Mouse (Mus musculus) gastrocnemius, adult 2 months (tissue): Measurements from ENCODE around the gene Stk32c. TPM values are rescaled to one million over a fixed set of nuclear protein-coding genes. Genes with fewer than 3 reads are reported as not detected.

ENCODE experiments used
- DNase-seq: peaks from one replicate; pipeline ENCODE4 v3.0.0; 2022
- H3K27ac ChIP-seq: fragments of 200-600 bp; 2 replicates; pipeline ENCODE4 v1.8.1; 2022; ENCODE audit warnings: mild to moderate bottlenecking
- H3K4me3 ChIP-seq: fragments of 200-600 bp; 2 replicates; pipeline ENCODE4 v1.8.1; 2022; ENCODE audit warnings: mild to moderate bottlenecking, moderate library complexity
- CTCF ChIP-seq: fragments of 200-600 bp; IDR thresholded peaks from 2 replicates; pipeline ENCODE4 v1.8.1; 2022; ENCODE audit warnings: antibody characterized with exemption, mild to moderate bottlenecking, moderate library complexity
- intact Hi-C: fragments of 180-260 bp; cut with DNase I; formaldehyde crosslinking; loops from one replicate; pipeline ENCODE4 v1.15.1; 2025
- total RNA-seq, 2 experiments: library from RNA; stranded (reverse); gene quantifications; 2 replicates each; pipeline ENCODE4 v1.2.3; 2021

The Stk32c gene
- total RNA-seq, 2 experiments from 2014 or later: 0.73 TPM; not detected in 1

- H3K4me3 ChIP-seq: no peak overlapping the region
- no peak overlapping the region for H3K27ac ChIP-seq
- intact Hi-C loops: no loop called here
- peak; percentile 93 for TF ChIP-seq CTCF
- peak; percentile 77 for DNase-seq
Measured at GRCm38 (mm10) chr7:139119152-139119774, 93.8 kb downstream of the Stk32c start.

GRCm38 (mm10) chr7:139107908-139108650 lies 105.0 kb downstream of the Stk32c start:
- Histone ChIP-seq H3K4me3 (no peak overlapping the region), H3K27ac (no peak overlapping the region)
- no peak for TF ChIP-seq CTCF
- no peak for DNase-seq
- intact Hi-C loops: no loop called here

DNA sequence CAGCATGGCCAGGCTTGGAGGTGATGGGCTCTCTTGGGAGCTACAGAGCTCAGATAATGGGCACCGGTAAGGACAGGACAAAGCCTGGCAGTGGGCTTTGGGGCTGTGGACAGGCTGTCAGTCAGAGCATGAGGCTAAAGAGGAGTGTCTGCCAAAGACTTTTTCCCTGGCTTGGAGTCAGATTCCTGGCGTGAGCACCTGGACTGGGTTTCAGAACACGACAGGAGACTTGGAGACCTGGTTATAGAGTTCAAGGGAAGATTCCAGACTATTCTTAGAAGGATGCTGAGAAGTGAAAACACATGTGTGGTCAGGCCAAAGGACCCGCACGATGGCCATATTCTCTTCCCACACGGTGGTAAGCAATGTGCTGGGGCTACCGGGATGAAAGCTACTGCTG lies 107.4 kb downstream of the Stk32c start:
- no peak for DNase-seq
- Histone ChIP-seq H3K4me3 (no peak overlapping the region), H3K27ac (no peak overlapping the region)
- intact Hi-C loops: no loop called here
- TF ChIP-seq CTCF: no peak

DNA sequence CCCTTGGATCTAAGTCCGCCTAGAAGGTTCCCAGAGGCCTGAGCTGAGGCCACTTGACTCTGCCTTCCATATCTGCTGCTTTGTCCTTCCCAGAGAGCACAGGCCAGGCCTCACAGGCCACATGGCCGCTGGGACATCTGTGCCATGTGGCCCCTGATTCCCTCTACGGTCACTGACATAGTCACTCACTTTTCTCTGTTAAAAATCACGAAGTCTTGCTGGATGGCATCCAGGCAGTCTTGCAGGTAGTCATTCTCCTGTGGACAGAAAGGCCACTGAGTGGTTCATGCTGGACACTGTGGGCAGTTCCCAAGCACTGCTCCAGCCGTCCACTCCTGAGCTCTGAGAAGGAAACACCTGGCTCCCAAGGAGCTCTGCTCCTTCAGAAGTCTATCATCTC lies 108.0 kb downstream of the Stk32c start:
- intact Hi-C loops: no loop called here
- H3K27ac ChIP-seq: no peak overlapping the region
- DNase-seq: no peak
- H3K4me3 ChIP-seq: no peak overlapping the region
- no peak for TF ChIP-seq CTCF

DNA sequence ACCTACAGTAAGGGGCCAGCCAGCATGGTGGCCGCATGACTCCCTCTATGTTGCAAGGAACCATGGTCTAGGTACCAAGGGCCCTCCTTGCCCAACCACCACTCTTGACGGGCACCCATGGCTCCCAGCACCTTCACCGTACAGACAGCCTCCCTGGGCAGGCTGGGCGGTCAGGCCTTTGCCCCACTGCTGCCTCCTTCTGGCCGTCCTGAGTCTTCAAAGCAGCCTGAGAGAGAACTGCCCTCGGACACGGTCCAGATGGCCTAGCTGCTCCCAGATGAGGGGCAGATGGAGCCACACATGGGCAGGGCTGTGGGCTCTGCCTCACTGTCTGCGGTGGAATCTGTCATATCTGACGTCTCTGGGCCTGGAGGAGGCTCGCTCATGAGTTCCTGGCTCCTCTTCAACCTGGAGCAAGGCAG lies 109.1 kb downstream of the Stk32c start:
- H3K27ac ChIP-seq: no peak overlapping the region
- peak; percentile 21; the same call in 1 of the 2 replicates for TF ChIP-seq CTCF
- intact Hi-C loops: no loop called here

DNA sequence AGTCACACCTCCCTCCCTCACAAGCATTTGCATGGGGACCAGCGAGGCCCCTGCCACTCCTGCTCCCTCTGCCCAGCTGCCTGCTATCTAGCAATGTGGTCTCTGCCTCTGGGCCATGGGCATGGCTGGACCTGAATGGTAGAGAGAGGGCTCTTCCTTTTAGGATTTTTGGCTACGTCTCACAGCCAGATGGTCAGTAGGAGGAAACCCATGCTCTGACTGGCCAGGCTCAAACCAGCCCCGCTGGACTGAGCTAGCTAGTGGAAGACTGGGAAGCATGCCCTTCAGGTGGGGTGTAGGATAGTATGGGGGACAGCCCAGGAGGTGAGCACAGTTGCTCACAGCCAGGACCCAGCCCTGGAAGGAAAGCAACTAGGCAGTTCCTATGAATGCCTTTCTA lies 111.3 kb downstream of the Stk32c start:
- no peak for DNase-seq
- no peak for TF ChIP-seq CTCF
- no peak overlapping the region for H3K27ac ChIP-seq
- intact Hi-C loops: no loop called here
- H3K4me3 ChIP-seq: no peak overlapping the region

More for the DNA sequence above, 109.1 kb downstream of the Stk32c start:
- no peak overlapping the region for H3K4me3 ChIP-seq
- DNase-seq: no peak

GRCm38 (mm10) chr7:139101286-139101804 lies 111.8 kb downstream of the Stk32c start:
- intact Hi-C loops: no loop called here
- no peak overlapping the region for H3K4me3 ChIP-seq
- DNase-seq: no peak
- no peak for TF ChIP-seq CTCF
- no peak overlapping the region for H3K27ac ChIP-seq

DNA sequence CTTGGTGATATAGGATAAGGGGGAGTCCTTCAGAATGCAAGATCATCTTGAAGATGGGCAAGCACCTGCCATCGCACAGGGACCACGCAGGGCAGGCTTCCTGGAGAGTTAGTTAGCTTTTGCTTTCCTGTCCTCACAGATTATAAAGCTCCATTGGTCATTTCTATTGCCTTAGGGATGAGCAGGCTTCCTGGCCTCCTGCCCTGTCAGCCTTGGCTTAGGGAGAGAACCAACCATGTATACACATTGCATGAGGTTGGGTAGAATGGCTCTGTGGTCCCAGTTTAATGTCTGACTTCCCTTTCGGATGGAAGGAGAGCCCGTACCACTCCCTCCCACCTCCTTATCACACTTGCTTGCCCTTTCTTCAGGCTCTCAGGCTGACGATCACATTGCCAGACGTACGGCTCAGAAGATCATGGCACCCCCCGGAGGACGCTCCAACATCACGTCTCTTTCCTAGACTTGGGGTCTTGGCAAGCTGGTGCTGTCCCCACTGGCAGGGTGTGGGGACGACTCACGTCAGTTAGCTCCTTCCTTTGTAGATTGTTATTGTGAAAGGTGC lies 112.5 kb downstream of the Stk32c start:
- TF ChIP-seq CTCF: no peak
- no peak for DNase-seq
- intact Hi-C loops: no loop called here

GRCm38 (mm10) chr7:139096399-139096798 lies 116.7 kb downstream of the Stk32c start:
- TF ChIP-seq CTCF: no peak
- Histone ChIP-seq H3K4me3 (no peak overlapping the region), H3K27ac (no peak overlapping the region)
- intact Hi-C loops: no loop called here
- no peak for DNase-seq

More for the DNA sequence above, 112.5 kb downstream of the Stk32c start:
- H3K27ac ChIP-seq: no peak overlapping the region
- H3K4me3 ChIP-seq: no peak overlapping the region

GRCm38 (mm10) chr7:139095282-139095681 lies 117.8 kb downstream of the Stk32c start:
- H3K4me3 ChIP-seq: no peak overlapping the region
- TF ChIP-seq CTCF: no peak
- DNase-seq: no peak
- no peak overlapping the region for H3K27ac ChIP-seq
- intact Hi-C loops: no loop called here

GRCm38 (mm10) chr7:139094761-139095160 lies 118.3 kb downstream of the Stk32c start:
- no peak for TF ChIP-seq CTCF
- DNase-seq: peak; percentile 17
- Histone ChIP-seq H3K4me3 (no peak overlapping the region), H3K27ac (no peak overlapping the region)
- intact Hi-C loops: no loop called here

DNA sequence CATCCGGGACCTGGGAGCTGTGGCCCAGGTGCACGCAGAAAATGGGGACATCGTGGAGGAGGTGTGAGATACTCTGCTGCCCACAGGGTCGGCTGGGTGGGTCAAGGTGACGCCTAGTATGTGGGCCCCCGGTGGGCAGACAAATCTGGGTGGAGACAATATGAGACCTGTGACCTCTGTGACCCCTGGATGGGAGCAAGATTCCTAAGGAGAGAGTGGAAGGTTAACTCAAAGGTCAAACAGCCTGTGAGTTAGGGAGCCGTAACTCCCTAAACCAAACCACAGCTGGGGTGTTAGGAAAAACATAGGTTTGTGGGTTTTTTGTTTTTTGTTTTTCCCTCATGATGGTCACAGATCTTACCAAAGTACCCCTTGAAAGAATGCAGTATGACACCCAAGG lies 119.3 kb downstream of the Stk32c start:
- peak; percentile 8 for DNase-seq
- TF ChIP-seq CTCF: no peak
- no peak overlapping the region for H3K4me3 ChIP-seq
- no peak overlapping the region for H3K27ac ChIP-seq
- intact Hi-C loops: no loop called here

GRCm38 (mm10) chr7:139093124-139093523 lies 120.0 kb downstream of the Stk32c start:
- peak; percentile 10 for DNase-seq
- no peak for TF ChIP-seq CTCF
- H3K4me3 ChIP-seq: no peak overlapping the region
- intact Hi-C loops: no loop called here
- H3K27ac ChIP-seq: no peak overlapping the region
